Comparison of ENCODE assay signal across 8 mouse cellular contexts in genomic region chr13:23586940-23587225, GRCm38 (mm10). TPM values are rescaled to one million over a fixed set of nuclear protein-coding genes. Genes with fewer than 3 reads are reported as not detected.
DNase-seq lines count a peak whose midpoint lies in the region; ATAC-seq and TF ChIP-seq lines count a peak whose summit lies in the region.

No protein-coding gene starts in this region.

- H3K36me3 ChIP-seq in kidney, embryonic 14.5 days (ENCODE audit: control insufficient read depth, insufficient read depth, low read length) = no peaks in the 10 kb centered on the region
- no peaks in the 10 kb centered on the region for H3K36me3 ChIP-seq in hindbrain, postnatal 0 days (ENCODE audit: insufficient read depth, low read length)
- no peaks in the 10 kb centered on the region for H3K36me3 ChIP-seq in myocyte (ENCODE audit: control insufficient read depth, insufficient read depth)

- H3K79me2 ChIP-seq in myocyte (ENCODE audit: control insufficient read depth, insufficient read depth) = no peaks in the 10 kb centered on the region

- 3% methylated on average over 1 of the region's 1 CpGs for WGBS in kidney, embryonic 14.5 days
- WGBS in hindbrain, postnatal 0 days = 0% methylated on average over 1 of the region's 1 CpGs

- no peak for TF ChIP-seq POLR2A in brain, embryonic 14.5 days (IDR thresholded peaks at IDR 0.05; ENCODE audit: borderline replicate concordance, extremely low read depth, insufficient read depth, insufficient read length, poor library complexity, severe bottlenecking)
- no peak for TF ChIP-seq POLR2A in myocyte (IDR thresholded peaks at IDR 0.05; ENCODE audit: insufficient read length, low read depth)

- H3K9ac ChIP-seq in kidney, embryonic 14.5 days (ENCODE audit: low read depth, low read length) = peak overlapping the region; percentile 63
- peak overlapping the region; percentile 21; the same call in 1 of the 2 replicates for H3K9ac ChIP-seq in hindbrain, postnatal 0 days (replicated peaks; ENCODE audit: low read length)

- no peaks in the 10 kb centered on the region for H3K9me3 ChIP-seq in kidney, embryonic 14.5 days (ENCODE audit: control insufficient read depth, low read length)
- H3K9me3 ChIP-seq in hindbrain, postnatal 0 days (ENCODE audit: low read length) = no peaks in the 10 kb centered on the region

- peaks cover 12% of the 10 kb centered on the region for H3K4me1 ChIP-seq in kidney, embryonic 14.5 days (ENCODE audit: control insufficient read depth, insufficient read depth, low read length)
- peaks cover 6% of the 10 kb centered on the region; the same call in 1 of the 2 replicates for H3K4me1 ChIP-seq in hindbrain, postnatal 0 days (ENCODE audit: insufficient read depth, low read length)

- H3K27me3 ChIP-seq in kidney, embryonic 14.5 days (ENCODE audit: control insufficient read depth, insufficient read depth, low read length) = no peaks in the 10 kb centered on the region
- no peaks in the 10 kb centered on the region for H3K27me3 ChIP-seq in hindbrain, postnatal 0 days (ENCODE audit: insufficient read depth, low read length)
- H3K27me3 ChIP-seq in myocyte (ENCODE audit: control insufficient read depth, insufficient read depth, insufficient read length) = no peaks in the 10 kb centered on the region

- ATAC-seq in kidney, embryonic 14.5 days (ENCODE audit: low FRiP score, low TSS enrichment) = no peak
- ATAC-seq in hindbrain, postnatal 0 days = no peak

- peak overlapping the region; percentile 98 for H3K27ac ChIP-seq in kidney, embryonic 14.5 days (ENCODE audit: low read depth, low read length)
- peak overlapping the region; percentile 67; the same call in 1 of the 2 replicates for H3K27ac ChIP-seq in hindbrain, postnatal 0 days

- TF ChIP-seq CTCF in brain, embryonic 14.5 days (IDR thresholded peaks at IDR 0.05; ENCODE audit: borderline replicate concordance, extremely low read depth, insufficient read depth, insufficient read length) = no peak
- no peak for TF ChIP-seq CTCF in hindbrain, postnatal 0 days (IDR thresholded peaks at IDR 0.05; ENCODE audit: low read depth)

- no peak for DNase-seq in kidney, adult 18-20 months
- peak; percentile 20 for DNase-seq in brain, embryonic 14.5 days (ENCODE audit: low read depth)
- no peak for DNase-seq in hindbrain, postnatal 0 days (ENCODE audit: low spot score)
- DNase-seq in cerebellum, adult 9-11 months = no peak
- no peak for DNase-seq in cerebellum, postnatal 10 days
- DNase-seq in lung, adult 18-20 months = no peak

- no peak overlapping the region for H3ac ChIP-seq in myocyte (ENCODE audit: control insufficient read depth, insufficient read length)

- peak overlapping the region; percentile 59 for H3K4me2 ChIP-seq in kidney, embryonic 14.5 days (replicated peaks; ENCODE audit: low read depth, low read length)
- H3K4me2 ChIP-seq in hindbrain, postnatal 0 days (ENCODE audit: low read depth, low read length) = peak overlapping the region; percentile 94
- H3K4me2 ChIP-seq in myocyte (ENCODE audit: low read depth) = peak overlapping the region; percentile 87

- peak overlapping the region; percentile 33; the same call in 1 of the 2 replicates for H3K4me3 ChIP-seq in kidney, embryonic 14.5 days (ENCODE audit: low read length)
- peak overlapping the region; percentile 49 for H3K4me3 ChIP-seq in hindbrain, postnatal 0 days (ENCODE audit: low read length)
- peak overlapping the region; percentile 33 for H3K4me3 ChIP-seq in myocyte

TF ChIP-seq in myocyte, 11 proteins besides CTCF, POLR2A, EP300 and RAD21:
- no peak for TF ChIP-seq USF1 (IDR thresholded peaks at IDR 0.05; ENCODE audit: low read depth)
- TF ChIP-seq MYOD1 (IDR thresholded peaks at IDR 0.05; ENCODE audit: control insufficient read depth in 1 of 3, insufficient read length in 2 of 3, low read depth in 2 of 3) = no peak
- TF ChIP-seq TCF12 (IDR thresholded peaks at IDR 0.05; ENCODE audit: insufficient read depth, poor library complexity, severe bottlenecking) = no peak
- TF ChIP-seq POLR2AphosphoS2 (IDR thresholded peaks at IDR 0.05; ENCODE audit: insufficient read length, low read depth) = no peak
- no peak for TF ChIP-seq SRF (IDR thresholded peaks at IDR 0.05; ENCODE audit: control insufficient read depth, insufficient read length, low read depth)
- no peak for TF ChIP-seq MYOG (IDR thresholded peaks at IDR 0.05; ENCODE audit: control insufficient read depth in 1 of 3, insufficient read depth in 1 of 3, insufficient read length in 2 of 3, low read depth in 2 of 3)
- no peak for TF ChIP-seq TCF3 (IDR thresholded peaks at IDR 0.05; ENCODE audit: insufficient read length, low read depth)
- no peak for TF ChIP-seq E2F4 (IDR thresholded peaks at IDR 0.05; ENCODE audit: insufficient read depth)
- no peak for TF ChIP-seq REST (IDR thresholded peaks at IDR 0.05; ENCODE audit: insufficient read depth, insufficient read length)
- no peak for TF ChIP-seq CEBPB (IDR thresholded peaks at IDR 0.05; ENCODE audit: insufficient read depth, poor library complexity, severe bottlenecking)
- TF ChIP-seq MAX (IDR thresholded peaks at IDR 0.05; ENCODE audit: low read depth) = no peak

RNA-seq across cellular contexts. Expression of gene Hist1h4d, which starts 5.5 kb away (rescaled TPM):
- 113 and 136 TPM in 2 replicates for polyA plus RNA-seq in kidney, embryonic 14.5 days (2014; fragmentation: Nextera tagmentation; extraction: Ambion mirVana)
- polyA plus RNA-seq in brain, embryonic 14.5 days (2012; rRNA removed) = 6.5 and 18.7 TPM in 2 replicates
- total RNA-seq in hindbrain, postnatal 0 days (2014; rRNA removed) = 1,614 and 2,187 TPM in 2 replicates
- polyA plus RNA-seq in hindbrain, postnatal 0 days (2015; fragmentation: Nextera tagmentation; extraction: Ambion mirVana) = 36.9 and 39.6 TPM in 2 replicates
- polyA plus RNA-seq in myocyte (2012; fragmentation: generic; extraction: Trizol) = 1.8 TPM

RNA-seq across cellular contexts. Expression of gene Hist1h3d, which starts 11.3 kb away (rescaled TPM):
- 12.0 and 14.7 TPM in 2 replicates for polyA plus RNA-seq in kidney, embryonic 14.5 days (2014; fragmentation: Nextera tagmentation; extraction: Ambion mirVana)
- 21.8 and 24.7 TPM in 2 replicates for polyA plus RNA-seq in brain, embryonic 14.5 days (2012; rRNA removed)
- total RNA-seq in hindbrain, postnatal 0 days (2014; rRNA removed) = 173 and 207 TPM in 2 replicates
- polyA plus RNA-seq in hindbrain, postnatal 0 days (2015; fragmentation: Nextera tagmentation; extraction: Ambion mirVana) = 0.96 and 1.4 TPM in 2 replicates
- 2.5 TPM for polyA plus RNA-seq in myocyte (2012; fragmentation: generic; extraction: Trizol)

RNA-seq across cellular contexts. Expression of gene Hist1h2ad, which starts 12.7 kb away (rescaled TPM):
- polyA plus RNA-seq in kidney, embryonic 14.5 days (2014; fragmentation: Nextera tagmentation; extraction: Ambion mirVana) = 2.9 and 5.3 TPM in 2 replicates
- polyA plus RNA-seq in brain, embryonic 14.5 days (2012; rRNA removed) = 7.2 and 13.6 TPM in 2 replicates
- total RNA-seq in hindbrain, postnatal 0 days (2014; rRNA removed) = 636 and 885 TPM in 2 replicates
- polyA plus RNA-seq in hindbrain, postnatal 0 days (2015; fragmentation: Nextera tagmentation; extraction: Ambion mirVana) = 0.69 TPM in 1 of 2 replicates, not detected in the other
- 1.6 TPM for polyA plus RNA-seq in myocyte (2012; fragmentation: generic; extraction: Trizol)

RNA-seq across cellular contexts. Expression of gene Hist1h2bf, which starts 12.9 kb away (rescaled TPM):
- 6.7 and 10.8 TPM in 2 replicates for polyA plus RNA-seq in kidney, embryonic 14.5 days (2014; fragmentation: Nextera tagmentation; extraction: Ambion mirVana)
- 15.0 and 21.6 TPM in 2 replicates for polyA plus RNA-seq in brain, embryonic 14.5 days (2012; rRNA removed)
- total RNA-seq in hindbrain, postnatal 0 days (2014; rRNA removed) = 695 and 1,354 TPM in 2 replicates
- polyA plus RNA-seq in hindbrain, postnatal 0 days (2015; fragmentation: Nextera tagmentation; extraction: Ambion mirVana) = 1.3 and 2.4 TPM in 2 replicates
- polyA plus RNA-seq in myocyte (2012; fragmentation: generic; extraction: Trizol) = 2.1 TPM

RNA-seq across cellular contexts. Expression of gene Hist1h2bg, which starts 15.7 kb away (rescaled TPM):
- polyA plus RNA-seq in kidney, embryonic 14.5 days (2014; fragmentation: Nextera tagmentation; extraction: Ambion mirVana) = 7.9 and 12.9 TPM in 2 replicates
- 44.4 and 68.0 TPM in 2 replicates for polyA plus RNA-seq in brain, embryonic 14.5 days (2012; rRNA removed)
- 1,151 and 1,635 TPM in 2 replicates for total RNA-seq in hindbrain, postnatal 0 days (2014; rRNA removed)
- 2.6 and 5.2 TPM in 2 replicates for polyA plus RNA-seq in hindbrain, postnatal 0 days (2015; fragmentation: Nextera tagmentation; extraction: Ambion mirVana)
- polyA plus RNA-seq in myocyte (2012; fragmentation: generic; extraction: Trizol) = 7.8 TPM
